Mouse (Mus musculus) testis, adult 2 months (tissue): ENCODE measurements around the gene Banp.

Experiments
- CTCF ChIP-seq: fragments of 200-500 bp; IDR thresholded peaks from 2 replicates; pipeline ENCODE4 v1.5.1; 2012; ENCODE audit warnings: low read depth, mild to moderate bottlenecking, inconsistent platforms, low read length, moderate library complexity; ENCODE audit not compliant: control insufficient read depth, insufficient read depth, insufficient replicate concordance
- POLR2A ChIP-seq: fragments of 200-500 bp; IDR thresholded peaks from 2 replicates; pipeline ENCODE4 v1.6.1; 2012; ENCODE audit warnings: low read depth, mild to moderate bottlenecking, inconsistent platforms, low read length, moderate library complexity; ENCODE audit not compliant: control insufficient read depth

DNA sequence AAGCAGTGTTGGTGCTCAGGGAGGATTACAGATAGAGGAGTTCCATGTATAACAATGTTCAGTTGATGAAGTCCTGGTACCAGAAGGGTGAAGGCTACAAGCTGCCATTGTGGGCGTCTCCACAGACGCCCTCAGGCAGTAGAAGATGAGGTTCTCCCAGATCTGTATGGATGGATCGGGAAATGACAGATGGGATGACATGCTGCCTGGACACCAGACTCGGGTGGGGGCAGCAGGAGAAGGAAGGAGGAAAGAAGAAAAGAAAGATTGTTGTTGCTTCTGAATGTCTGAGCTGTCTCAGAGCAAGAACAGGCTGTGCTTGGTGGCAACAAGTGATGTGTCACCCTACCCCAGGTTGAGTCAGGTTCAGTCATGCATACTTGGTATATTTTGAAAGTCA lies 78.6 kb downstream of the Banp start:
- no peak for TF ChIP-seq CTCF
- TF ChIP-seq POLR2A: no peak
